ENCODE assay signal across 11 mouse cellular contexts in genomic region chr13:55835548-55836097, GRCm38 (mm10). TPM values are rescaled to one million over a fixed set of nuclear protein-coding genes. Genes with fewer than 3 reads are reported as not detected.
A peak's percentile ranks its signal among the peaks of the same experiment; 100 is the strongest.
DNase-seq lines count a peak whose midpoint lies in the region; ATAC-seq and TF ChIP-seq lines count a peak whose summit lies in the region.
"Had no signal": no experiment of that assay in that cellular context is flagged by ENCODE, and none has a peak within 500 bp of the region (broad histone marks: within the 10 kb centered on the region; RNA-seq: fewer than 3 reads in every experiment).

No protein-coding gene starts in this region.

- DNase-seq in kidney, adult 11 months, result no peak
- DNase-seq in brain, embryonic 14.5 days (ENCODE audit: low read depth), result peak; percentile 47
- no peak for DNase-seq in forebrain, embryonic 14.5 days (ENCODE audit: low spot score)
- no peak for DNase-seq in urinary bladder, postnatal 10 days (ENCODE audit: low spot score)
- no peak for DNase-seq in left cerebral cortex, postnatal 14 days (ENCODE audit: low spot score in 2 of 2)
- DNase-seq in lung, postnatal 4 days, result no peak

- H3K36me3 ChIP-seq in kidney, embryonic 15.5 days, result no peaks in the 10 kb centered on the region
- H3K36me3 ChIP-seq in forebrain, embryonic 14.5 days (ENCODE audit: control insufficient read depth, insufficient read depth, low read length), result no peaks in the 10 kb centered on the region
- H3K36me3 ChIP-seq in midbrain, embryonic 13.5 days, result no peaks in the 10 kb centered on the region

- no peak for TF ChIP-seq POLR2A in brain, embryonic 14.5 days (IDR thresholded peaks at IDR 0.05; ENCODE audit: borderline replicate concordance, extremely low read depth, insufficient read depth, insufficient read length, poor library complexity, severe bottlenecking)

- peak overlapping the region; percentile 9 for H3K4me3 ChIP-seq in kidney, embryonic 15.5 days (replicated peaks)
- H3K4me3 ChIP-seq in forebrain, embryonic 14.5 days (ENCODE audit: low read depth, low read length), result 0 out of 2 replicates have a peak overlapping the region, but pooled peaks have one; percentile 5
- peak overlapping the region; percentile 15 for H3K4me3 ChIP-seq in midbrain, embryonic 13.5 days (replicated peaks)
- H3K4me3 ChIP-seq: erythroblast, embryonic 14.5 days had no signal

- no peak for TF ChIP-seq CTCF in brain, embryonic 14.5 days (IDR thresholded peaks at IDR 0.05; ENCODE audit: borderline replicate concordance, extremely low read depth, insufficient read depth, insufficient read length)

- no peak overlapping the region for H3K27ac ChIP-seq in kidney, embryonic 15.5 days
- H3K27ac ChIP-seq in forebrain, embryonic 14.5 days (ENCODE audit: low read depth, low read length), result no peak overlapping the region
- no peak overlapping the region for H3K27ac ChIP-seq in midbrain, embryonic 13.5 days

- under 1% methylated on average over 33 of the region's 33 CpGs for WGBS in kidney, embryonic 15.5 days
- WGBS in forebrain, embryonic 14.5 days, result 1% methylated on average over 33 of the region's 33 CpGs
- under 1% methylated on average over 33 of the region's 33 CpGs for WGBS in midbrain, embryonic 13.5 days

- H3K27me3 ChIP-seq in kidney, embryonic 15.5 days, result peaks cover 100% of the 10 kb centered on the region
- H3K27me3 ChIP-seq in forebrain, embryonic 14.5 days (replicated peaks; ENCODE audit: control insufficient read depth, insufficient read depth, low read length), result peaks cover 99% of the 10 kb centered on the region
- H3K27me3 ChIP-seq in midbrain, embryonic 13.5 days, result peaks cover 100% of the 10 kb centered on the region

- no peak overlapping the region for H3K9ac ChIP-seq in kidney, embryonic 15.5 days
- H3K9ac ChIP-seq in forebrain, embryonic 14.5 days (ENCODE audit: low read length), result no peak overlapping the region
- no peak overlapping the region for H3K9ac ChIP-seq in midbrain, embryonic 13.5 days (replicated peaks)

- no peak for ATAC-seq in kidney, embryonic 15.5 days (replicated peaks; ENCODE audit: low FRiP score)
- ATAC-seq in forebrain, embryonic 14.5 days, result peak; percentile 42; the same call in 1 of the 2 replicates
- ATAC-seq in midbrain, embryonic 13.5 days, result no peak

- peaks cover 28% of the 10 kb centered on the region for H3K4me1 ChIP-seq in kidney, embryonic 15.5 days
- no peaks in the 10 kb centered on the region for H3K4me1 ChIP-seq in forebrain, embryonic 14.5 days (ENCODE audit: control insufficient read depth, insufficient read depth, low read length)
- peaks cover 41% of the 10 kb centered on the region for H3K4me1 ChIP-seq in midbrain, embryonic 13.5 days (replicated peaks)

- intact Hi-C loops in left cerebral cortex, postnatal 14 days (cut with DNase I), result loop anchor here (10.0 kb wide), 1 partner anchor 239 kb away; no protein-coding TSS in a partner anchor

- peak overlapping the region; percentile 8 for H3K4me2 ChIP-seq in kidney, embryonic 15.5 days
- H3K4me2 ChIP-seq in forebrain, embryonic 14.5 days (ENCODE audit: low read length), result no peak overlapping the region
- peak overlapping the region; percentile 10 for H3K4me2 ChIP-seq in midbrain, embryonic 13.5 days (replicated peaks)

- H3K9me3 ChIP-seq in kidney, embryonic 15.5 days (replicated peaks), result no peaks in the 10 kb centered on the region
- H3K9me3 ChIP-seq in forebrain, embryonic 14.5 days (replicated peaks; ENCODE audit: control insufficient read depth, low read length), result no peaks in the 10 kb centered on the region
- H3K9me3 ChIP-seq in midbrain, embryonic 13.5 days, result no peaks in the 10 kb centered on the region

RNA-seq across cellular contexts. Expression of gene Pitx1, which starts 0.4 kb away (rescaled TPM):
- polyA plus RNA-seq in kidney, embryonic 15.5 days (2015; fragmentation: Nextera tagmentation; extraction: Ambion mirVana), result 2.0 and 3.6 TPM in 2 replicates
- 1.3 and 1.4 TPM in 2 replicates for polyA plus RNA-seq in brain, embryonic 14.5 days (2012; rRNA removed)
- polyA plus RNA-seq in forebrain, embryonic 14.5 days (2014; fragmentation: Nextera tagmentation; extraction: Ambion mirVana), result not detected in 2 replicates
- polyA plus RNA-seq in midbrain, embryonic 13.5 days (2015; fragmentation: Nextera tagmentation; extraction: Ambion mirVana), result 0.75 and 1.5 TPM in 2 replicates
- total RNA-seq in left cerebral cortex, postnatal 14 days (2021), result not detected
- total RNA-seq: heart, postnatal 36 days; left cerebral cortex, adult 18-20 months had no signal

RNA-seq across cellular contexts. Expression of gene Catsper3, which starts 51.3 kb away (rescaled TPM):
- polyA plus RNA-seq in kidney, embryonic 15.5 days (2015; fragmentation: Nextera tagmentation; extraction: Ambion mirVana), result not detected in 2 replicates
- 0.05 and 0.06 TPM in 2 replicates for polyA plus RNA-seq in brain, embryonic 14.5 days (2012; rRNA removed)
- polyA plus RNA-seq in forebrain, embryonic 14.5 days (2014; fragmentation: Nextera tagmentation; extraction: Ambion mirVana), result not detected in 2 replicates
- 0.12 TPM in 1 of 2 replicates, not detected in the other for polyA plus RNA-seq in midbrain, embryonic 13.5 days (2015; fragmentation: Nextera tagmentation; extraction: Ambion mirVana)
- under 1 TPM; 0.26 to 0.42 TPM for total RNA-seq in left cerebral cortex, postnatal 14 days (2021)
- total RNA-seq: heart, postnatal 36 days had no signal
- polyA plus RNA-seq: erythroblast, embryonic 14.5 days had no signal
